Comparison of ENCODE assay signal across 9 mouse cellular contexts in genomic region chr7:30477415-30478381, GRCm38 (mm10). TPM values are rescaled to one million over a fixed set of nuclear protein-coding genes. Genes with fewer than 3 reads are reported as not detected.
A peak's percentile ranks its signal among the peaks of the same experiment; 100 is the strongest.
DNase-seq lines count a peak whose midpoint lies in the region; ATAC-seq lines count a peak whose summit lies in the region.
"Had no signal": no experiment of that assay in that cellular context is flagged by ENCODE, and none has a peak within 500 bp of the region (broad histone marks: within the 10 kb centered on the region; RNA-seq: fewer than 3 reads in every experiment).

No protein-coding gene starts in this region.

- DNase-seq in heart, postnatal 25 days (ENCODE audit: low spot score): no peak
- DNase-seq in brain, adult 2 months (ENCODE audit: low read depth, low spot score): peak; percentile 89
- DNase-seq in gonadal fat pad, adult 2 months (ENCODE audit: low read depth): peak; percentile 44
- DNase-seq in right cerebral cortex, postnatal 14 days: peak; percentile 49
- DNase-seq in thymus, postnatal 10 days (ENCODE audit: low spot score in 2 of 2): no peak
- DNase-seq in spleen, postnatal 14 days (ENCODE audit: low spot score in 2 of 2): no peak

- H3K27me3 ChIP-seq in heart, embryonic 12.5 days (replicated peaks): peaks cover 32% of the 10 kb centered on the region
- peaks cover 21% of the 10 kb centered on the region for H3K27me3 ChIP-seq in limb, embryonic 15.5 days

- intact Hi-C loops in heart, postnatal 25 days (cut with DNase I): no loop called here

- peaks cover 4% of the 10 kb centered on the region; the same call in 1 of the 2 replicates for H3K4me1 ChIP-seq in heart, embryonic 12.5 days (replicated peaks)
- no peaks in the 10 kb centered on the region for H3K4me1 ChIP-seq in limb, embryonic 15.5 days

- no peaks in the 10 kb centered on the region for H3K36me3 ChIP-seq in heart, embryonic 12.5 days
- no peaks in the 10 kb centered on the region for H3K36me3 ChIP-seq in limb, embryonic 15.5 days
- H3K36me3 ChIP-seq: G1E had no signal

- no peaks in the 10 kb centered on the region; the same call in 1 of the 2 replicates for H3K9me3 ChIP-seq in heart, embryonic 12.5 days (replicated peaks)
- no peaks in the 10 kb centered on the region for H3K9me3 ChIP-seq in limb, embryonic 15.5 days
- H3K9me3 ChIP-seq: G1E had no signal

- peak overlapping the region; percentile 63 for H3K4me2 ChIP-seq in heart, embryonic 12.5 days
- H3K4me2 ChIP-seq in limb, embryonic 15.5 days: peak overlapping the region; percentile 32

- no peak for ATAC-seq in heart, embryonic 12.5 days (ENCODE audit: insufficient number of reproducible peaks, low FRiP score)
- no peak for ATAC-seq in limb, embryonic 15.5 days (ENCODE audit: insufficient number of reproducible peaks, low FRiP score, low TSS enrichment, low read depth)

- 9% methylated on average over 31 of the region's 32 CpGs for WGBS in heart, embryonic 12.5 days
- WGBS in limb, embryonic 15.5 days: 4% methylated on average over 31 of the region's 32 CpGs

- no peak overlapping the region for H3K9ac ChIP-seq in heart, embryonic 12.5 days
- H3K9ac ChIP-seq in limb, embryonic 15.5 days: no peak overlapping the region

- H3K4me3 ChIP-seq in heart, embryonic 12.5 days: peak overlapping the region; percentile 31
- H3K4me3 ChIP-seq in limb, embryonic 15.5 days: peak overlapping the region; percentile 10

- H3K27ac ChIP-seq in heart, embryonic 12.5 days (ENCODE audit: poor library complexity, severe bottlenecking): no peak overlapping the region
- no peak overlapping the region for H3K27ac ChIP-seq in limb, embryonic 15.5 days

RNA-seq across cellular contexts. Expression of gene Prodh2, which starts 15.7 kb away (rescaled TPM):
- 1.00 TPM in 1 of 2 replicates, not detected in the other for polyA plus RNA-seq in heart, embryonic 12.5 days (2016; fragmentation: Nextera tagmentation; extraction: Ambion mirVana)
- total RNA-seq in heart, postnatal 25 days (2021): not detected
- 0.19 and 0.20 TPM in 2 replicates for polyA plus RNA-seq in gonadal fat pad, adult 2 months (2012; rRNA removed)
- 0.18 TPM in 1 of 2 replicates, not detected in the other for polyA plus RNA-seq in limb, embryonic 15.5 days (2015; fragmentation: Nextera tagmentation; extraction: Ambion mirVana)
- total RNA-seq: G1E had no signal
- polyA plus RNA-seq: G1E had no signal

RNA-seq across cellular contexts. Expression of gene Nphs1, which starts 19.6 kb away (rescaled TPM):
- polyA plus RNA-seq in heart, embryonic 12.5 days (2016; fragmentation: Nextera tagmentation; extraction: Ambion mirVana): 0.06 and 0.23 TPM in 2 replicates
- total RNA-seq in heart, postnatal 25 days (2021): not detected
- not detected in 2 replicates for polyA plus RNA-seq in gonadal fat pad, adult 2 months (2012; rRNA removed)
- 0.07 TPM in 1 of 2 replicates, not detected in the other for polyA plus RNA-seq in limb, embryonic 15.5 days (2015; fragmentation: Nextera tagmentation; extraction: Ambion mirVana)
- polyA plus RNA-seq: G1E had no signal

RNA-seq across cellular contexts. Expression of gene Kirrel2, which starts 20.2 kb away (rescaled TPM):
- polyA plus RNA-seq in heart, embryonic 12.5 days (2016; fragmentation: Nextera tagmentation; extraction: Ambion mirVana): 1.1 and 1.3 TPM in 2 replicates
- not detected for total RNA-seq in heart, postnatal 25 days (2021)
- not detected in 2 replicates for polyA plus RNA-seq in gonadal fat pad, adult 2 months (2012; rRNA removed)
- 0.04 and 0.38 TPM in 2 replicates for polyA plus RNA-seq in limb, embryonic 15.5 days (2015; fragmentation: Nextera tagmentation; extraction: Ambion mirVana)
- total RNA-seq: G1E had no signal
- polyA plus RNA-seq: G1E had no signal

RNA-seq across cellular contexts. Expression of gene Aplp1, which starts 32.4 kb away (rescaled TPM):
- 41.6 and 43.4 TPM in 2 replicates for polyA plus RNA-seq in heart, embryonic 12.5 days (2016; fragmentation: Nextera tagmentation; extraction: Ambion mirVana)
- total RNA-seq in heart, postnatal 25 days (2021): 1 to 10 TPM; 3.5 TPM
- polyA plus RNA-seq in gonadal fat pad, adult 2 months (2012; rRNA removed): 2.5 and 5.4 TPM in 2 replicates
- 28.6 and 32.7 TPM in 2 replicates for polyA plus RNA-seq in limb, embryonic 15.5 days (2015; fragmentation: Nextera tagmentation; extraction: Ambion mirVana)
- polyA plus RNA-seq: G1E had no signal

RNA-seq across cellular contexts. Expression of gene Nfkbid, which starts 56.2 kb away (rescaled TPM):
- 0.95 and 1.3 TPM in 2 replicates for polyA plus RNA-seq in heart, embryonic 12.5 days (2016; fragmentation: Nextera tagmentation; extraction: Ambion mirVana)
- under 1 TPM; 0.20 to 0.47 TPM for total RNA-seq in heart, postnatal 25 days (2021)
- polyA plus RNA-seq in gonadal fat pad, adult 2 months (2012; rRNA removed): 1.8 and 2.6 TPM in 2 replicates
- 1.4 and 2.1 TPM in 2 replicates for polyA plus RNA-seq in limb, embryonic 15.5 days (2015; fragmentation: Nextera tagmentation; extraction: Ambion mirVana)

Comparison
In these comparisons a context has a peak if more than half of its experiments do, and no peak if none do; other contexts are left out.
1. DNase-seq: peak in brain, adult 2 months (single experiment), gonadal fat pad, adult 2 months (single experiment) and right cerebral cortex, postnatal 14 days (single experiment); none in heart, postnatal 25 days (single experiment), thymus, postnatal 10 days (0 of 2) and spleen, postnatal 14 days (0 of 2).